Mouse (Mus musculus) liver, postnatal 0 days (tissue): ENCODE data around the gene Thada. TPM values are rescaled to one million over a fixed set of nuclear protein-coding genes. Genes with fewer than 3 reads are reported as not detected.

Experiments
- ATAC-seq: fragments of 200-750 bp; cut with Nextera tagmentation; 2 replicates; pipeline ENCODE4 v1.8.0; 2017; ENCODE audit warnings: mild to moderate bottlenecking, moderate library complexity
- DNase-seq: peaks from one replicate; pipeline ENCODE4 v3.0.0-alpha.2; 2016
- H3K27ac ChIP-seq: fragments of 300-500 bp; sonication (generic); 2 replicates; pipeline ENCODE4 v1.5.1; 2014; ENCODE audit warnings: antibody characterized with exemption, moderate library complexity, mild to moderate bottlenecking, low read depth
- H3K27me3 ChIP-seq: fragments of 300-500 bp; sonication (generic); 2 replicates; pipeline ENCODE4 v1.6.1; 2014; ENCODE audit warnings: low read length, control low read depth, mixed read lengths; ENCODE audit not compliant: insufficient read depth
- H3K36me3 ChIP-seq: fragments of 300-500 bp; sonication (generic); replicated peaks from 2 replicates; pipeline ENCODE4 v1.6.1; 2014; ENCODE audit warnings: mild to moderate bottlenecking, control low read depth, low read length, moderate library complexity, mixed read lengths; ENCODE audit not compliant: insufficient read depth
- H3K4me1 ChIP-seq: fragments of 300-500 bp; sonication (generic); 2 replicates; pipeline ENCODE4 v1.6.1; 2014; ENCODE audit warnings: antibody characterized with exemption, mild to moderate bottlenecking, control low read depth; ENCODE audit not compliant: insufficient read depth
- H3K4me2 ChIP-seq: fragments of 300-500 bp; sonication (generic); 2 replicates; pipeline ENCODE4 v1.6.1; 2014; ENCODE audit warnings: low read depth, mild to moderate bottlenecking, low read length, moderate library complexity, mixed read lengths
- H3K4me3 ChIP-seq: fragments of 300-500 bp; sonication (generic); 2 replicates; pipeline ENCODE4 v1.5.1; 2014; ENCODE audit warnings: low read depth, low read length
- H3K9ac ChIP-seq: fragments of 300-500 bp; sonication (generic); replicated peaks from 2 replicates; pipeline ENCODE4 v1.6.1; 2014; ENCODE audit warnings: mild to moderate bottlenecking, moderate library complexity
- H3K9me3 ChIP-seq: fragments of 300-500 bp; sonication (generic); 2 replicates; pipeline ENCODE4 v1.6.1; 2016; ENCODE audit warnings: mild to moderate bottlenecking, control low read depth, low read length, mixed read lengths
- CTCF ChIP-seq: sonication (generic); IDR thresholded peaks from 2 replicates; pipeline ENCODE4 v1.5.1; 2016; ENCODE audit warnings: antibody characterized with exemption, low read depth
- EP300 ChIP-seq: IDR thresholded peaks from 2 replicates; pipeline ENCODE4 v1.6.1; 2016; ENCODE audit warnings: antibody characterized with exemption, low read depth, mild to moderate bottlenecking
- WGBS: fragments of 180-500 bp; shearing (Covaris S2); extraction: QIAGEN DNeasy Blood & Tissue Kit; methylation state at CpG from one replicate; pipeline ENCODE4 v1.1.7; 2014; ENCODE audit not compliant: insufficient replicate concordance; 5-methylcytosine and 5-hydroxymethylcytosine counted together
- polyA plus RNA-seq: library from polyadenylated mRNA; unstranded; fragments of >200 nt; fragmentation: Nextera tagmentation; extraction: Ambion mirVana; gene quantifications from 2 replicates; pipeline ENCODE4 v1.2.1, GENCODE M21; 2015

Thada gene
- polyA plus RNA-seq, 1 experiment from 2014 or later, result 1.2 TPM

DNA sequence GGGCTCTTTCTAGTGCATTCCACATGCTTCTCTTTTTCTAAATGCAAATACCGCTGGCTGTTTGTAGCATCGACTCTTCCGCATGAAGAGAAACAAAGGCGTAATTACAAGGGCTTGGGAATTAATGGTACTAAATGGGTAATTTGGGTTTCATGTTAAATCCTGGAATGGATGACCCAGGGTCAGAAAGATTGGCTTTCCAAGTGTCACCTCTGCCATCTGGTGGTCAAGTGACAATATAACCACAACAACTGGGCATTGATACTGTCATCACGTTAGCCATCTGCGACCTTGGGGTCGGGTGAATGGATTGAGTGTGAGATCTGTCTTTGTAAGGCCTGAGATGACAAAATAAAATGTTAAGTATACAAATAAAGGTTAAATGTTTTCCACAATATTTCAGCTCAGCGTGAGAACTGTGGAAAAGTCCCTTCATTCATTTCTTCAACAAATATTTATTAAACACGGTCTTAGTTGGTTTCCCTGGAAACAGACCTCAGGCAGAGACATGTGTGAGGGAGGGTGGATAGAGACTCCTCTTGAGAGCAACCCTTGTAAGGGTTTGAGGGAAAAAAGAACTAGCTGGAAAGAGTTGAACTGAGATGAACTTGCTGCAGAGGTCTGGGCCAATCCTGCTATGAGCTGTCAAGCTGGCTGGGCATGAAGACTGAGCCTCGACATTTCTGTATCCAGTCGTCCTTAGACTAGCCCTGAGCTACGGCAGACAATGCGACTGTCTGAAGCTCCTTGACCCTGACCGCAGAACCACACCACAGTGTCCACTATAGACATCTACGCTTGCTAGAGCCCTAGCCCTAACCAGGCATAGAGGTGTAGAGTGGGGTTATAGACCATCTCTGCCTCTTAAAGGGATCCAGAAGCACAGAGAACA, 14.7 kb upstream of the Thada start:
- H3K4me3 ChIP-seq, result no peak overlapping the region
- ATAC-seq (no peak), DNase-seq (peak; percentile 20)
- H3K4me2 ChIP-seq, result no peak overlapping the region
- no peaks in the 10 kb centered on the region for H3K36me3 ChIP-seq
- H3K4me1 ChIP-seq, result no peaks in the 10 kb centered on the region
- no peaks in the 10 kb centered on the region for H3K27me3 ChIP-seq
- no peaks in the 10 kb centered on the region for H3K9me3 ChIP-seq
- H3K9ac ChIP-seq, result no peak overlapping the region
- TF ChIP-seq CTCF (peak; percentile 75), EP300 (no peak)
- no peak overlapping the region for H3K27ac ChIP-seq
- WGBS, result 56% methylated on average over 15 of the region's 15 CpGs

GRCm38 (mm10) chr17:84478276-84478675, 12.3 kb upstream of the Thada start:
- WGBS, result 77% methylated on average over 4 of the region's 4 CpGs
- no peaks in the 10 kb centered on the region for H3K9me3 ChIP-seq
- no peak overlapping the region for H3K27ac ChIP-seq
- H3K36me3 ChIP-seq, result no peaks in the 10 kb centered on the region
- H3K4me1 ChIP-seq, result no peaks in the 10 kb centered on the region
- no peak overlapping the region for H3K9ac ChIP-seq
- no peak for TF ChIP-seq CTCF
- TF ChIP-seq EP300, result no peak
- no peak overlapping the region for H3K4me3 ChIP-seq
- ATAC-seq, result no peak
- H3K4me2 ChIP-seq, result no peak overlapping the region
- no peaks in the 10 kb centered on the region for H3K27me3 ChIP-seq
- DNase-seq, result no peak

- H3K27me3 ChIP-seq, result no peaks in the 10 kb centered on the region
- H3K4me2 ChIP-seq, result no peak overlapping the region
- TF ChIP-seq CTCF, result no peak
- no peak for TF ChIP-seq EP300
- WGBS, result 68% methylated on average over 5 of the region's 5 CpGs
- no peak for ATAC-seq
- H3K4me1 ChIP-seq, result no peaks in the 10 kb centered on the region
- H3K9me3 ChIP-seq, result no peaks in the 10 kb centered on the region
- no peak overlapping the region for H3K4me3 ChIP-seq
- H3K27ac ChIP-seq, result no peak overlapping the region
- H3K36me3 ChIP-seq, result no peaks in the 10 kb centered on the region
- H3K9ac ChIP-seq, result no peak overlapping the region
- DNase-seq, result no peak
These were observed 11.2 kb upstream of the Thada start for GRCm38 (mm10) chr17:84477176-84477575.

GRCm38 (mm10) chr17:84474312-84474711, 8.3 kb upstream of the Thada start:
- WGBS, result 59% methylated on average over 4 of the region's 4 CpGs
- no peak overlapping the region for H3K9ac ChIP-seq
- no peak overlapping the region for H3K4me2 ChIP-seq
- TF ChIP-seq CTCF (peak; percentile 32; the same call in 1 of the 2 replicates), EP300 (no peak)
- ATAC-seq, result no peak
- H3K4me1 ChIP-seq, result no peaks in the 10 kb centered on the region
- no peaks in the 10 kb centered on the region for H3K36me3 ChIP-seq
- no peak overlapping the region for H3K27ac ChIP-seq
- no peak for DNase-seq
- no peaks in the 10 kb centered on the region for H3K9me3 ChIP-seq
- no peak overlapping the region for H3K4me3 ChIP-seq
- H3K27me3 ChIP-seq, result no peaks in the 10 kb centered on the region

- Histone ChIP-seq H3K4me1 (no peaks in the 10 kb centered on the region), H3K4me2 (no peak overlapping the region), H3K9ac (no peak overlapping the region), H3K27ac (no peak overlapping the region), H3K36me3 (peaks cover 53% of the 10 kb centered on the region), H3K9me3 (no peaks in the 10 kb centered on the region), H3K4me3 (no peak overlapping the region), H3K27me3 (no peaks in the 10 kb centered on the region)
- 81% methylated on average over 4 of the region's 4 CpGs for WGBS
- TF ChIP-seq CTCF (no peak), EP300 (no peak)
- DNase-seq (no peak), ATAC-seq (no peak)
These were observed 31.0 kb downstream of the Thada start for GRCm38 (mm10) chr17:84435012-84435411.

DNA sequence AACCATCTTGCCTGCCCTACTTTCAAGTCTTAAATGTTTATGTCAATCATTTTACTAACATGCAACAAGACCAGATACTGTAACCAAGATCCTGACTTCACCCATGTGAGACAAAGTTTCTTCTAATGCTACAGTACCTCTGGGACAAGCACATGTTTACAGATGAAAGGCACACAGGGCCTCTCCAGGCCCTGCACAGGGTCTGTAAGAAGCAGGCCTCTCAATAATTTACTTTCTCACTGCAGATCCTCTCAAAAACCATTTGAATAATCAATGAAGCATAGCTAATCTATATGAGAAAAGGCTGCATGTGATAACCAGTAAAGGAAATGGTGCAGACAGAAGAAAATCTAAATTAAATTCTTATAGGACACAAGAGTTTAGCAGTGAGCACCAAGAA, 31.8 kb downstream of the Thada start:
- Histone ChIP-seq H3K27ac (no peak overlapping the region), H3K4me2 (no peak overlapping the region), H3K4me3 (no peak overlapping the region), H3K9ac (no peak overlapping the region), H3K27me3 (no peaks in the 10 kb centered on the region), H3K4me1 (no peaks in the 10 kb centered on the region), H3K36me3 (peaks cover 53% of the 10 kb centered on the region), H3K9me3 (no peaks in the 10 kb centered on the region)
- ATAC-seq, result no peak
- TF ChIP-seq EP300, result no peak
- DNase-seq, result no peak
